Mouse (Mus musculus): Measurements from ENCODE around the gene Brca1. TPM values are rescaled to one million over a fixed set of nuclear protein-coding genes. Genes with fewer than 3 reads are reported as not detected.
A peak's percentile ranks its signal among the peaks of the same experiment; 100 is the strongest.
"Not testable (repeated sequence)": the region's sequence is repeated elsewhere in the genome, so short reads cannot be mapped to it uniquely, and the experiment has no call there.

Brca1 gene
- total RNA-seq, 2 experiments from 2014 or later, result 1.1 to 1.2 TPM

- intact Hi-C loops (cut with DNase I), result no loop called here
- DNase-seq (ENCODE audit: extremely low spot score in 1 of 2, low spot score in 2 of 2), result peak in 1 of 2 experiments; percentile 20
Observed at GRCm38 (mm10) chr11:101462583-101463440, 88.9 kb downstream of the Brca1 start.

GRCm38 (mm10) chr11:101462141-101462540 is 89.6 kb downstream of the Brca1 start:
- intact Hi-C loops (cut with DNase I), result no loop called here

GRCm38 (mm10) chr11:101460321-101460720 is 91.4 kb downstream of the Brca1 start:
- intact Hi-C loops (cut with DNase I), result no loop called here
- DNase-seq (ENCODE audit: extremely low spot score in 1 of 2, low spot score in 2 of 2), result no peak

More at GRCm38 (mm10) chr11:101462141-101462540, 89.6 kb downstream of the Brca1 start:
- DNase-seq (ENCODE audit: extremely low spot score in 1 of 2, low spot score in 2 of 2), result peak in 1 of 2 experiments; percentile 20

GRCm38 (mm10) chr11:101459716-101460115 is 92.0 kb downstream of the Brca1 start:
- intact Hi-C loops (cut with DNase I), result no loop called here
- no peak for DNase-seq (ENCODE audit: extremely low spot score in 1 of 2, low spot score in 2 of 2)

- DNase-seq (ENCODE audit: extremely low spot score in 1 of 2, low spot score in 2 of 2), result no peak
- intact Hi-C loops (cut with DNase I), result no loop called here
Observed at GRCm38 (mm10) chr11:101458217-101458616, 93.5 kb downstream of the Brca1 start.

- DNase-seq (ENCODE audit: extremely low spot score in 1 of 2, low spot score in 2 of 2), result no peak
- intact Hi-C loops (cut with DNase I), result no loop called here
Observed at GRCm38 (mm10) chr11:101457631-101458030, 94.1 kb downstream of the Brca1 start.

- DNase-seq (ENCODE audit: extremely low spot score in 1 of 2, low spot score in 2 of 2), result no peak
- intact Hi-C loops (cut with DNase I), result no loop called here
Observed at GRCm38 (mm10) chr11:101455627-101456026, 96.1 kb downstream of the Brca1 start.

GRCm38 (mm10) chr11:101454702-101455101 is 97.1 kb downstream of the Brca1 start:
- DNase-seq (ENCODE audit: extremely low spot score in 1 of 2, low spot score in 2 of 2), result no peak
- intact Hi-C loops (cut with DNase I), result no loop called here

GRCm38 (mm10) chr11:101452093-101452774 is 99.5 kb downstream of the Brca1 start:
- intact Hi-C loops (cut with DNase I), result no loop called here
- peak in 1 of 2 experiments; percentile 3 for DNase-seq (ENCODE audit: extremely low spot score in 1 of 2, low spot score in 2 of 2)

- DNase-seq (ENCODE audit: extremely low spot score in 1 of 2, low spot score in 2 of 2), result no peak
- intact Hi-C loops (cut with DNase I), result no loop called here
Observed at GRCm38 (mm10) chr11:101451536-101451935, 100.2 kb downstream of the Brca1 start.

- intact Hi-C loops (cut with DNase I), result no loop called here
- no peak for DNase-seq (ENCODE audit: extremely low spot score in 1 of 2, low spot score in 2 of 2)
Observed at GRCm38 (mm10) chr11:101450394-101450793, 101.4 kb downstream of the Brca1 start.

- intact Hi-C loops (cut with DNase I); DNase-seq (ENCODE audit: extremely low spot score in 1 of 2, low spot score in 2 of 2): not testable (repeated sequence)
Observed at GRCm38 (mm10) chr11:101449596-101449995, 102.2 kb downstream of the Brca1 start.

- no peak for DNase-seq (ENCODE audit: extremely low spot score in 1 of 2, low spot score in 2 of 2)
- intact Hi-C loops (cut with DNase I), result no loop called here
Observed at GRCm38 (mm10) chr11:101448899-101449298, 102.9 kb downstream of the Brca1 start.

GRCm38 (mm10) chr11:101448274-101448746 is 103.4 kb downstream of the Brca1 start, which contains the start of gene Ifi35:
Ifi35 (plus strand) TSS chr11:101448407.
- intact Hi-C loops (cut with DNase I), result no loop called here

GRCm38 (mm10) chr11:101447786-101448185 is 104.0 kb downstream of the Brca1 start:
- intact Hi-C loops (cut with DNase I), result no loop called here

More at GRCm38 (mm10) chr11:101448274-101448746, 103.4 kb downstream of the Brca1 start, which contains the start of gene Ifi35:
- DNase-seq (ENCODE audit: extremely low spot score in 1 of 2, low spot score in 2 of 2), result peak in 1 of 2 experiments; percentile 79

GRCm38 (mm10) chr11:101446860-101447259 is 104.9 kb downstream of the Brca1 start:
- DNase-seq (ENCODE audit: extremely low spot score in 1 of 2, low spot score in 2 of 2); intact Hi-C loops (cut with DNase I): not testable (repeated sequence)

More at GRCm38 (mm10) chr11:101447786-101448185, 104.0 kb downstream of the Brca1 start:
- DNase-seq (ENCODE audit: extremely low spot score in 1 of 2, low spot score in 2 of 2), result no peak

GRCm38 (mm10) chr11:101446319-101446718 is 105.4 kb downstream of the Brca1 start:
- intact Hi-C loops (cut with DNase I), result no loop called here
- no peak for DNase-seq (ENCODE audit: extremely low spot score in 1 of 2, low spot score in 2 of 2)

GRCm38 (mm10) chr11:101442760-101443159 is 109.0 kb downstream of the Brca1 start:
- intact Hi-C loops (cut with DNase I), result no loop called here
- no peak for DNase-seq (ENCODE audit: extremely low spot score in 1 of 2, low spot score in 2 of 2)

- peak; percentile 98 to 99 for DNase-seq (ENCODE audit: extremely low spot score in 1 of 2, low spot score in 2 of 2)
- intact Hi-C loops (cut with DNase I), result no loop called here
Observed at GRCm38 (mm10) chr11:101442127-101442693, 109.5 kb downstream of the Brca1 start, which contains the start of gene Rpl27. Rpl27 (plus strand) TSS chr11:101442298.
